Mouse (Mus musculus) hindbrain, embryonic 14.5 days (tissue): ENCODE measurements at regions not wholly inside any gene's neighbourhood (a gene's known extent, or its start where the extent isn't known, plus 50 kb on each side); places are given as distances from the start of the nearest gene placed in this dataset.

ENCODE experiments used
- ATAC-seq: fragments of 200-750 bp; cut with Nextera tagmentation; 2 replicates; pipeline ENCODE4 v1.8.0; 2017; ENCODE audit warnings: moderate number of reproducible peaks, mild to moderate bottlenecking, moderate TSS enrichment, moderate library complexity; ENCODE audit not compliant: low FRiP score
- DNase-seq: peaks from one replicate; pipeline ENCODE4 v3.0.0-alpha.2; 2015; ENCODE audit warnings: low spot score
- H3K27ac ChIP-seq: fragments of 300-500 bp; sonication (generic); 2 replicates; pipeline ENCODE4 v1.5.1; 2014; ENCODE audit warnings: mild to moderate bottlenecking, moderate library complexity
- H3K27me3 ChIP-seq: fragments of 300-500 bp; sonication (generic); 2 replicates; pipeline ENCODE4 v1.6.1; 2014; ENCODE audit warnings: mild to moderate bottlenecking, low read length, mixed read lengths; ENCODE audit not compliant: control insufficient read depth, insufficient read depth
- H3K36me3 ChIP-seq: fragments of 300-500 bp; sonication (generic); replicated peaks from 2 replicates; pipeline ENCODE4 v1.6.1; 2014; ENCODE audit not compliant: control insufficient read depth, insufficient read depth
- H3K4me1 ChIP-seq: fragments of 300-500 bp; sonication (generic); replicated peaks from 2 replicates; pipeline ENCODE4 v1.6.1; 2014; ENCODE audit warnings: antibody characterized with exemption, low read length, mixed read lengths; ENCODE audit not compliant: control insufficient read depth, insufficient read depth
- H3K4me2 ChIP-seq: fragments of 300-500 bp; sonication (generic); replicated peaks from 2 replicates; pipeline ENCODE4 v1.6.1; 2014; ENCODE audit warnings: mild to moderate bottlenecking, moderate library complexity
- H3K4me3 ChIP-seq: fragments of 300-500 bp; sonication (generic); replicated peaks from 2 replicates; pipeline ENCODE4 v1.5.1; 2014; ENCODE audit warnings: mild to moderate bottlenecking, low read length
- H3K9ac ChIP-seq: fragments of 300-500 bp; sonication (generic); 2 replicates; pipeline ENCODE4 v1.6.1; 2014
- H3K9me3 ChIP-seq: fragments of 300-500 bp; sonication (generic); 2 replicates; pipeline ENCODE4 v1.6.1; 2016; ENCODE audit warnings: low read length; ENCODE audit not compliant: control insufficient read depth
- WGBS: fragments of 180-500 bp; shearing (Covaris S2); extraction: QIAGEN DNeasy Blood & Tissue Kit; methylation state at CpG from one replicate; pipeline ENCODE4 v1.1.7; 2014; 5-methylcytosine and 5-hydroxymethylcytosine counted together

DNA sequence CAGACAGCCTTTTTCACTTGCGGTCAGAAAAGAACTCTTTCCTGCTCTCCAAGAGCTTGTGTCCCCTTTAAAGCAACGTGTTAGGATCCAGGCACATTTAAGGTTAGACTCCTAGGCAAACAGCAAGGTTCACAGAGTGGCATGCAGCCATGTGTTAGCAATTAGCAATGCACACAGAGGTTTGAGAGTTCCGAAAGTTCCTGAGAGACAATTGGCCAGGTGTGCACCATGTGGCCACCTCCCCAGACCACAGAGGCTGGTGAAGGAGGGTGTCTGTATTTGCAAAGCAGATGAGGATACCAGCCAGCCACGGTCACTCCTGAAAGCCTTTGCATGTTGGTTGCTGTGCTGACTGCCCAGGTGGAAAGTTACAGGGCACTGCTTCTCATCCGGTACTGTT, 240.6 kb downstream of the H2al1j start:
- 79% methylated on average over 5 of the region's 5 CpGs for WGBS
- no peak for ATAC-seq

DNA sequence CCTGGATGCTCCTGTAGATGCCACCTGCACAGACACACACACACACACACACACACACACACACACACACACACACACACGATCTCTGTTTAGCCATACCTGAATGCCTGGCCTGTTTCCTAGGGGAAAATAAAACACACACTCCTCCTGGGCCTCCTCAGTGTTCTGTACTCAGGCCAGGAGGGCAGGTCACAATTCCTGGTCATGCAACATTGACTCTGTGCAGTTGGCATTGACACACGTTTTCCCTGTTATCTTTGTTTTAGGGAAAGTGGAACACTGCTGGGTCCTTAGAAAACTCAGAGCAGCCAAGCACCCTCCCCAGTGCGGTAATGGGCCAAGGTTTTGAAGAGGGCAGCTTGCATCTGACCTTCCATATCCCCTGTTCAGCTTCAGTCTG, 246.7 kb downstream of the H2al1j start:
- 75% methylated on average over 3 of the region's 3 CpGs for WGBS
- peaks cover 4% of the 10 kb centered on the region; the same call in 1 of the 2 replicates for H3K27me3 ChIP-seq
- DNase-seq (no peak), ATAC-seq (no peak)
- no peak overlapping the region for H3K9ac ChIP-seq
- H3K27ac ChIP-seq = no peak overlapping the region
- H3K4me1 ChIP-seq = no peaks in the 10 kb centered on the region
- no peaks in the 10 kb centered on the region for H3K9me3 ChIP-seq
- H3K36me3 ChIP-seq = no peaks in the 10 kb centered on the region
- no peak overlapping the region for H3K4me3 ChIP-seq
- no peak overlapping the region for H3K4me2 ChIP-seq

More for the DNA sequence above, 240.6 kb downstream of the H2al1j start:
- Histone ChIP-seq H3K27ac (no peak overlapping the region), H3K4me3 (no peak overlapping the region), H3K9me3 (no peaks in the 10 kb centered on the region), H3K9ac (no peak overlapping the region), H3K4me1 (no peaks in the 10 kb centered on the region), H3K4me2 (no peak overlapping the region), H3K27me3 (peaks cover 10% of the 10 kb centered on the region; the same call in 1 of the 2 replicates), H3K36me3 (no peaks in the 10 kb centered on the region)
- no peak for DNase-seq

DNA sequence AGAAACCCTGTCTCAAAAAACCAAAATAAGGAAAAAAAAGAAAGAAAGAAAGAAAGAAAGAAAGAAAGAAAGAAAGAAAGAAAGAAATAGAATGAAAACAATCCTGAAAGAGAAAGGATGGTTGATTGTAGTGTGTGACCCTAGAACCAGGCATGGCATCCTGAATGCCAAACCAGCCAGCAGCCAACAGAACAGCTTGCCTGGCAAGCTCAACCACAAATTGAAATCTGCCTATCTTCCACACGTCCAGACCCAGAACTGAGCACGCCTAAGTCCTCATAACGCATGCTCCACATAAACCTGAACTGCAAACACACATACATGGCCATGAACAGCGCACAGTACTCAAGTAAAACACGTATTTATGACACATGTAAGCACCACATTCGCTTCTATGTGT, 247.9 kb downstream of the H2al1j start:
- WGBS = 80% methylated on average over 6 of the region's 6 CpGs

DNA sequence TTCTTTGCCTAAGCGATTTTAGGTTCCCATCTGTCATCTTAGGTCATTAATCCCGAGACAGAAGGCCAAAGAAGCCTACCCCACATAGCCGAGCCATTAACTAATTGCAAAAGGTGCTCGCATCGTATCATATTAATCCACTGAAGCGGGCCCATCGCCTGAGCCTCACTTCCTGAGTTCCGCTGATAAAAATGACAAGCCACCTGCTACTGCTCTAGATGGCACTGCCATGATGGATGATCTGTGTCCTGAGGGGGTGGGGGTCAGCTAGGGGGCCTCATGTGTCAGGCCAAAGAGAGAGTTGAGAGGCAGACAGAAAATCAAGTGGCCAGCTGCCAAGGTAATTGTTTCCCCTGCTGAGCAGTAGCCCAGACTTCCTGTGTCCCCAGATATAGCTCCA, 248.7 kb downstream of the H2al1j start:
- ATAC-seq (no peak), DNase-seq (no peak)
- Histone ChIP-seq H3K9ac (no peak overlapping the region), H3K36me3 (no peaks in the 10 kb centered on the region), H3K27me3 (peaks cover 6% of the 10 kb centered on the region; the same call in 1 of the 2 replicates), H3K4me1 (no peaks in the 10 kb centered on the region), H3K4me2 (no peak overlapping the region), H3K9me3 (no peaks in the 10 kb centered on the region), H3K4me3 (no peak overlapping the region), H3K27ac (no peak overlapping the region)
- 57% methylated on average over 8 of the region's 8 CpGs for WGBS

More for the DNA sequence above, 247.9 kb downstream of the H2al1j start:
- H3K9ac ChIP-seq = no peak overlapping the region
- no peak overlapping the region for H3K27ac ChIP-seq
- ATAC-seq (no peak), DNase-seq (no peak)
- H3K36me3 ChIP-seq = no peaks in the 10 kb centered on the region
- H3K4me1 ChIP-seq = no peaks in the 10 kb centered on the region
- H3K27me3 ChIP-seq = peaks cover 6% of the 10 kb centered on the region; the same call in 1 of the 2 replicates
- no peaks in the 10 kb centered on the region for H3K9me3 ChIP-seq
- no peak overlapping the region for H3K4me2 ChIP-seq
- H3K4me3 ChIP-seq = no peak overlapping the region

DNA sequence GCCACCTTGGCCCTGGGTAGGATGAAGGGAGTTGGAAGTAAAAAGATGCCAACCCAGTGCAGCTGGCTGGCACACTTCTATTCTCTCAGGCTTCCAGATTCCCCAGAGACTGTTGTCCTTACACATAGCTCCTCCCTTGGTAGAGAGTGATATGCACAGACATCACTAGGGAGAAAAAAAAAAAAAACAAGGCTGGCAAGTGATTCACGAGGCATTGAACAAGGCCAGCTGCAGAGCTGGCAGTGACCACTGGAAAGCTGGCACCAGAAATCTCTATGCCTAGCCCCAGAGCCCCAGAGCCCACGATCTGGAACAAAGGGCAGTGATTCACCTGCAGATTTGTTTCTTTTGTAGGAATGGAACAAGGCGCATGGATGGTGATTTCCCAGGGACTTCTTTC, 249.7 kb downstream of the H2al1j start:
- no peak overlapping the region for H3K27ac ChIP-seq
- H3K4me2 ChIP-seq = no peak overlapping the region
- H3K4me3 ChIP-seq = no peak overlapping the region
- H3K4me1 ChIP-seq = no peaks in the 10 kb centered on the region
- WGBS = 70% methylated on average over 3 of the region's 3 CpGs
- ATAC-seq (no peak), DNase-seq (no peak)
- H3K9ac ChIP-seq = no peak overlapping the region
- no peaks in the 10 kb centered on the region for H3K9me3 ChIP-seq
- no peaks in the 10 kb centered on the region for H3K36me3 ChIP-seq
- 0 out of 2 replicates have a peak, but pooled peaks cover 2% of the 10 kb centered on the region for H3K27me3 ChIP-seq

DNA sequence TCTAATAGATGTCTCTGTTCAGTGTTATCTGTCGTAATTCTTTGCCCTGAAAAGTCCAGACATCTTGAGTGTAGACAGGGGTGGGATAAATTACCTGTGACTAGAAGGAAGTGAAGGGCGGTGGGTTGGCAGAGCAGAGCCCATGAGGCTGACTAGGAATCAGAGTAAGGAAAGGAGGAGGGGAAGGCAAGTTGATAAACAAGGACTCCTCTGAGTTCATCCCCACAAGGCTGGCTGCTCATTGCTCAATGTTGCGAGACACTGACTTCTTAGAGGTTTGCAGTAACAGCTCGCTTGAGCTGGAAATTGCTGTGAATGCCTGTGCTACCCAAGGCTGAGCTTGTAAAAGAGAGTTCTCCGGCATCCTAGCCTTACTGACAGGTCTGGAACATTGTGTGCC, 257.7 kb downstream of the H2al1j start:
- Histone ChIP-seq H3K9ac (no peak overlapping the region), H3K27me3 (0 out of 2 replicates have a peak, but pooled peaks cover under 1% of the 10 kb centered on the region), H3K9me3 (no peaks in the 10 kb centered on the region), H3K36me3 (no peaks in the 10 kb centered on the region), H3K4me2 (no peak overlapping the region), H3K27ac (no peak overlapping the region), H3K4me3 (no peak overlapping the region), H3K4me1 (no peaks in the 10 kb centered on the region)
- no peak for DNase-seq
- 59% methylated on average over 5 of the region's 5 CpGs for WGBS
- no peak for ATAC-seq

DNA sequence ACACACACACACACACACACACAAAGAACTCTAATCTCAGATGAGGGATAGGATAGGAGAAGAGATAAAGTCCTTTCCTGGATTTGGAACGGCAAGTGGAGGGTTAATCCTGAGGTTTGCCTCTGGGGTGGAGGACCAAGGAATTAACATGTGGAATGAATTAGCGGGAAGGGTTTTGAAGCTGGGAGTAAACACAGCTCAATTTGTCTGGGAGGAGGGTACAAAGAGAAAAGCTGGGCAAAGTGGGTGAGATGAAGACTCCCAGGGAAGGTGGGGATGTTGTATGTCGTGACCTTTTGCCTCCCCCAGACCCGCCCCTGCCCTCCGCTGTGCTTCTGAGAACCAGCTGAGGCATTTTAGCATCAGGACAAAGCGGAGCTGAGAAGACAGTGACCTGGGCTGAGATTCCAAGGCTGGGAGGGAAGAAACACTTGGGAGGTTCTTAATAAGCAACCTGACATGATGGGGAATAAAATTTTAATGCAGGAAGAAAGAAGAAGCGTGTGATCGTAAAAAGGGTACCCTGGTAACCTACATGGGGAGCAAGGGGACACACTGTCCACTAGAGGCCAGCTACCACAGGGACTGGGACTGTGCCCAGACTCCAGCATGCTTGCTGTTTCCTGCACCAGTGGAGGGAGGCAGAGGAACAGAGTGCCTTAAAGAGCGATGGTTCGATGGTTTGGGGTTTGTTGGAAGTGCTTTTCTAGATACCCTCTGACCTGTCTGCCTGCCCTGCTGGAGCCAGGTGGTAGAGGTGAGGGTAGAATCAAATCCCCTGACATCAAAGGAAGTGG, 264.0 kb downstream of the H2al1j start:
- Histone ChIP-seq H3K27ac (no peak overlapping the region), H3K4me3 (no peak overlapping the region), H3K9me3 (no peaks in the 10 kb centered on the region), H3K4me2 (no peak overlapping the region), H3K27me3 (no peaks in the 10 kb centered on the region; the same call in 1 of the 2 replicates), H3K4me1 (no peaks in the 10 kb centered on the region), H3K9ac (no peak overlapping the region), H3K36me3 (no peaks in the 10 kb centered on the region)
- no peak for DNase-seq
- ATAC-seq = no peak
- 25% methylated on average over 10 of the region's 10 CpGs for WGBS

DNA sequence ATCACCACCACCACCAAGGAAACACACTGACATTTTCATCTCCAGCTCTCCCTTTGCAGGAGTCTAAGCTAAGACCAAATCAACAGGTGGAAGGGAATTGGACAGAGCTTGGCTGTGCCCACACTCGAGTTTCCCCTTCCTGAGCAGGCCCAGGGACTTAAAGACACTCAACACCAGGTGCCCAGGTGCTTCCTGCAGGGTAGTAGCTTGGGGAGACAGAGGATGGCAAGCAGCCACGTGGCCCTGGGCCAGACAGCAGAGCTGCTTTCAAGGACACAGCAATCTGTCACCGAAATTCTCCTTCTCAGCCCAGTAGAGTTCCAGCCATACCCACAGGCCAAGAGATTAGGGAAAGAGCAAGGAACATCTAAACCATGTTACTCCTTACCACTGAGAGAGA, 266.9 kb downstream of the H2al1j start:
- no peaks in the 10 kb centered on the region; the same call in 1 of the 2 replicates for H3K27me3 ChIP-seq
- no peak for ATAC-seq
- WGBS = 48% methylated on average over 3 of the region's 3 CpGs

DNA sequence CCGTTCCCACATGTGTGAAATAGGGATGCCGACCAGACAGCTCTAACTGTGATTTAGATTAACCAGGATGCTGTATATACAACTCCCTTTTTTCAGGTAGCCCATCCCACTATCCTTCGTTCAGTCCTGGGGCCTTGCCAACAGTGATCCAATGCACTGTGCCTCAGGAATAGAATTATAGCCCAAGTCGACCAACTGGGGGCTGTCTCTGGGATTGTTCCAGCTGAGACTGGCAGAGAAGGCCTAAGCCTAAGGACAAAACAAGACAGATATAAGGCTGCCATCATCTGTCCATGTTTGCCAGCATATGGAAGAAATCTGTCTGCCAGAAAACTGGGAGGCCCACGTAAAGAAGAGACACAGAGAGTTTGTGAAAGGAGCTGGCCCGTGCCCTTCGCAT, 269.9 kb downstream of the H2al1j start:
- H3K27ac ChIP-seq = no peak overlapping the region
- H3K4me1 ChIP-seq = no peaks in the 10 kb centered on the region
- H3K4me2 ChIP-seq = no peak overlapping the region
- no peaks in the 10 kb centered on the region for H3K27me3 ChIP-seq
- DNase-seq = no peak
- H3K9ac ChIP-seq = no peak overlapping the region
- no peak for ATAC-seq
- H3K36me3 ChIP-seq = no peaks in the 10 kb centered on the region
- 84% methylated on average over 7 of the region's 7 CpGs for WGBS
- no peak overlapping the region for H3K4me3 ChIP-seq
- no peaks in the 10 kb centered on the region for H3K9me3 ChIP-seq

More for the DNA sequence above, 266.9 kb downstream of the H2al1j start:
- Histone ChIP-seq H3K9ac (no peak overlapping the region), H3K4me3 (no peak overlapping the region), H3K4me1 (no peaks in the 10 kb centered on the region), H3K36me3 (no peaks in the 10 kb centered on the region), H3K9me3 (no peaks in the 10 kb centered on the region), H3K27ac (no peak overlapping the region), H3K4me2 (no peak overlapping the region)
- DNase-seq = no peak
